Mouse (Mus musculus) inflammation-experienced regulatory T-cells, adult 6 months (primary cell): Measurements from ENCODE around the gene Ndufa4l2. TPM values are rescaled to one million over a fixed set of nuclear protein-coding genes. Genes with fewer than 3 reads are reported as not detected.

Experiments used
- ATAC-seq: one replicate; pipeline ENCODE4 v1.8.0; 2017
- polyA plus RNA-seq, 3 experiments: library from polyadenylated mRNA; unstranded; fragments of 100-300 nt; shearing (Covaris generic); gene quantifications; one replicate each; pipeline ENCODE4 v1.2.1; 2017

Gene Ndufa4l2
- polyA plus RNA-seq, 3 experiments from 2014 or later = not detected

GRCm38 (mm10) chr10:127526681-127527080, 11.9 kb downstream of the Ndufa4l2 start:
- no peak for ATAC-seq

GRCm38 (mm10) chr10:127527481-127527880, 12.7 kb downstream of the Ndufa4l2 start:
- ATAC-seq = no peak

GRCm38 (mm10) chr10:127530945-127531344, 16.2 kb downstream of the Ndufa4l2 start:
- ATAC-seq = no peak

- ATAC-seq = no peak
These were observed 16.8 kb downstream of the Ndufa4l2 start for GRCm38 (mm10) chr10:127531548-127531947.

GRCm38 (mm10) chr10:127534036-127534928, 19.5 kb downstream of the Ndufa4l2 start, which contains the start of gene Nxph4:
Nxph4 (minus strand) TSS chr10:127534559.
- ATAC-seq = peak; percentile 16

GRCm38 (mm10) chr10:127534929-127535384, 20.2 kb downstream of the Ndufa4l2 start:
- ATAC-seq = no peak

GRCm38 (mm10) chr10:127536586-127537314, 22.0 kb downstream of the Ndufa4l2 start:
- ATAC-seq = no peak

- no peak for ATAC-seq
These were observed 23.3 kb downstream of the Ndufa4l2 start for GRCm38 (mm10) chr10:127537854-127538583.

GRCm38 (mm10) chr10:127541510-127541909, 26.7 kb downstream of the Ndufa4l2 start:
- no peak for ATAC-seq

GRCm38 (mm10) chr10:127542084-127542483, 27.3 kb downstream of the Ndufa4l2 start:
- no peak for ATAC-seq

- ATAC-seq = no peak
These were observed 28.0 kb downstream of the Ndufa4l2 start for GRCm38 (mm10) chr10:127542720-127543119.

- no peak for ATAC-seq
These were observed 29.1 kb downstream of the Ndufa4l2 start for GRCm38 (mm10) chr10:127543916-127544315.

- no peak for ATAC-seq
These were observed 29.6 kb downstream of the Ndufa4l2 start for GRCm38 (mm10) chr10:127544375-127544774.

- ATAC-seq = no peak
These were observed 31.7 kb downstream of the Ndufa4l2 start for GRCm38 (mm10) chr10:127546505-127546904.

GRCm38 (mm10) chr10:127548236-127548635, 33.5 kb downstream of the Ndufa4l2 start:
- no peak for ATAC-seq

GRCm38 (mm10) chr10:127549892-127550291, 35.1 kb downstream of the Ndufa4l2 start:
- no peak for ATAC-seq

- no peak for ATAC-seq
These were observed 40.9 kb downstream of the Ndufa4l2 start for GRCm38 (mm10) chr10:127555703-127556102.

GRCm38 (mm10) chr10:127557397-127557796, 42.6 kb downstream of the Ndufa4l2 start:
- ATAC-seq = no peak

GRCm38 (mm10) chr10:127561145-127561544, 46.4 kb downstream of the Ndufa4l2 start:
- ATAC-seq = no peak

GRCm38 (mm10) chr10:127563840-127564239, 49.1 kb downstream of the Ndufa4l2 start:
- no peak for ATAC-seq

GRCm38 (mm10) chr10:127564301-127564700, 49.5 kb downstream of the Ndufa4l2 start:
- ATAC-seq = no peak
